Mouse (Mus musculus) midbrain, embryonic 13.5 days (tissue): ENCODE results near the gene Klc2. TPM values are rescaled to one million over a fixed set of nuclear protein-coding genes. Genes with fewer than 3 reads are reported as not detected.
A peak's percentile ranks its signal among the peaks of the same experiment; 100 is the strongest.

ENCODE experiments used
- ATAC-seq: fragments of 200-750 bp; cut with Nextera tagmentation; 2 replicates; pipeline ENCODE4 v1.8.0; 2017; ENCODE audit warnings: mild to moderate bottlenecking, moderate TSS enrichment, moderate library complexity
- H3K27ac ChIP-seq: fragments of 300-500 bp; sonication (generic); 2 replicates; pipeline ENCODE4 v1.5.1; 2015; ENCODE audit warnings: inconsistent platforms, mild to moderate bottlenecking, moderate library complexity
- H3K27me3 ChIP-seq: fragments of 300-500 bp; sonication (generic); 2 replicates; pipeline ENCODE4 v1.6.1; 2015; ENCODE audit warnings: mild to moderate bottlenecking, inconsistent platforms
- H3K36me3 ChIP-seq: fragments of 300-500 bp; sonication (generic); 2 replicates; pipeline ENCODE4 v1.6.1; 2015; ENCODE audit warnings: mild to moderate bottlenecking, inconsistent platforms
- H3K4me1 ChIP-seq: fragments of 300-500 bp; sonication (generic); replicated peaks from 2 replicates; pipeline ENCODE4 v1.6.1; 2015; ENCODE audit warnings: inconsistent platforms
- H3K4me2 ChIP-seq: fragments of 300-500 bp; sonication (generic); replicated peaks from 2 replicates; pipeline ENCODE4 v1.6.1; 2015; ENCODE audit warnings: moderate library complexity, mild to moderate bottlenecking, inconsistent platforms
- H3K4me3 ChIP-seq: fragments of 300-500 bp; sonication (generic); replicated peaks from 2 replicates; pipeline ENCODE4 v1.5.1; 2015; ENCODE audit warnings: mild to moderate bottlenecking, inconsistent platforms
- H3K9ac ChIP-seq: fragments of 300-500 bp; sonication (generic); replicated peaks from 2 replicates; pipeline ENCODE4 v1.6.1; 2015; ENCODE audit warnings: mild to moderate bottlenecking, inconsistent platforms
- H3K9me3 ChIP-seq: fragments of 300-500 bp; sonication (generic); 2 replicates; pipeline ENCODE4 v1.6.1; 2016; ENCODE audit warnings: mild to moderate bottlenecking, inconsistent platforms
- WGBS: fragments of 180-500 bp; shearing (Covaris S2); methylation state at CpG from one replicate; pipeline ENCODE4 v1.1.7; 2015; 5-methylcytosine and 5-hydroxymethylcytosine counted together
- polyA plus RNA-seq: library from polyadenylated mRNA; unstranded; fragments of >200 nt; fragmentation: Nextera tagmentation; extraction: Ambion mirVana; gene quantifications from 2 replicates; pipeline ENCODE4 v1.2.1, GENCODE M21; 2015

The Klc2 gene
- polyA plus RNA-seq, 1 experiment from 2014 or later = 69.0 TPM

DNA sequence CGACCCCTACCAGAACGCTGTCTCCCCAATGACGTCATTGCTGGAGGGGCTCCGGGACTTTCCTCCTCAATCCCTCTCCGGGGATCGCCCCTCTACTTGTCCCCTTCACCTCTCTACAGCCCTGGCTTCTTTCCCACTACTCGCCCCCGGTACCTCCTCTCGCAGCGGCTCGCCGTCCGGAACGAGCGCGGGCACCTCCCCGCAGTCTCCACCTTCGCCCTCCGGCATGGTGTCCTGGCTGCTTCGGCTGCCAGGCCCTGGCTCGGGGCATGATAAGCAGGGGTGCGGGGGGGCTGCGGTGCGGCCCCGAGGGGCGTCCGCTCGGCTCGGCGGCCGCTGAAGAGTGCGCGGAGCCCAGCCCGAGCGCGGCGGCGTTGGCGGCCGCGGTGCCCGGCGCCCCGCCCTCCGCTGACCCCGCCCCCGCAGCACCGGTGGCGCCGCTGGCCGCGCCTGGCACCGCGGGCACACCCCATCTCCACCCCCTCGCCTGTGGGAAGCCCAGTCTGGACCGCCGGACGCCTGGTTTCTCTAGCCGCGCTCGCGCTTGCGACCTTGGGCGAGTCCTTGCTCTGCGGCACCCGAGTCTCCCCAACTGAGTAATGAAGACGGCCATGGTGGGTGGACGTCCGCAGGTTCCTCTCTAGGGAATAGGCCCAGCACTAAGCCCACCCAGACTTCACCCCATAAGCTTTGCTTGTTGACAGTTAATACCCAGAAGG, 33.1 kb downstream of the Klc2 start, which contains the start of gene Tmem151a:
Gene Tmem151a, minus strand, starts transcription at position 387 of the 719 bp plus-strand sequence.
- Histone ChIP-seq H3K27me3 (peaks cover 63% of the 10 kb centered on the region), H3K9me3 (no peaks in the 10 kb centered on the region), H3K9ac (peak within 1 kb of the TSS; percentile 68), H3K4me1 (peaks cover 30% of the 10 kb centered on the region), H3K36me3 (peaks cover 2% of the 10 kb centered on the region; the same call in 1 of the 2 replicates), H3K4me3 (peak within 1 kb of the TSS; percentile 50), H3K27ac (no peak within 1 kb of the TSS), H3K4me2 (peak within 1 kb of the TSS; percentile 76)
- WGBS = 2% methylated on average over 64 of the region's 69 CpGs
- ATAC-seq = no peak

DNA sequence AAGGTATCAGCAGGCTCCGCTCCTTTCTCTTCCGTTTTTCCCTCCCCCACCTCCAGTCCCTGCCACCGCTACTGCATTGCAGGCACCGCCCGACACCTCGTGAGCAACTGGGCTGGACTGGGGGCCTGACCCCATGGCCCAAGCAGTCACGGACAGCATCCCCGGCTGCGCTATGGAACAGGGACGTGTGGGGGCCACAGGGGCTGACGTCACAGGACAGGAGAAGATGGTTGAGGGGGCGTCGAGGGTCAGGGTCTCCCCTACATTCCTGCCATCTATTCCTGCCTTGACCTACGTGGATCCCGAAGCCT, 33.6 kb downstream of the Klc2 start:
- peaks cover 30% of the 10 kb centered on the region for H3K4me1 ChIP-seq
- H3K4me2 ChIP-seq = peak overlapping the region; percentile 76
- no peak overlapping the region for H3K27ac ChIP-seq
- H3K27me3 ChIP-seq = peaks cover 68% of the 10 kb centered on the region
- H3K9me3 ChIP-seq = no peaks in the 10 kb centered on the region
- H3K4me3 ChIP-seq = peak overlapping the region; percentile 50
- no peaks in the 10 kb centered on the region for H3K36me3 ChIP-seq
- WGBS = 6% methylated on average over 15 of the region's 15 CpGs
- peak overlapping the region; percentile 68 for H3K9ac ChIP-seq
- no peak for ATAC-seq

DNA sequence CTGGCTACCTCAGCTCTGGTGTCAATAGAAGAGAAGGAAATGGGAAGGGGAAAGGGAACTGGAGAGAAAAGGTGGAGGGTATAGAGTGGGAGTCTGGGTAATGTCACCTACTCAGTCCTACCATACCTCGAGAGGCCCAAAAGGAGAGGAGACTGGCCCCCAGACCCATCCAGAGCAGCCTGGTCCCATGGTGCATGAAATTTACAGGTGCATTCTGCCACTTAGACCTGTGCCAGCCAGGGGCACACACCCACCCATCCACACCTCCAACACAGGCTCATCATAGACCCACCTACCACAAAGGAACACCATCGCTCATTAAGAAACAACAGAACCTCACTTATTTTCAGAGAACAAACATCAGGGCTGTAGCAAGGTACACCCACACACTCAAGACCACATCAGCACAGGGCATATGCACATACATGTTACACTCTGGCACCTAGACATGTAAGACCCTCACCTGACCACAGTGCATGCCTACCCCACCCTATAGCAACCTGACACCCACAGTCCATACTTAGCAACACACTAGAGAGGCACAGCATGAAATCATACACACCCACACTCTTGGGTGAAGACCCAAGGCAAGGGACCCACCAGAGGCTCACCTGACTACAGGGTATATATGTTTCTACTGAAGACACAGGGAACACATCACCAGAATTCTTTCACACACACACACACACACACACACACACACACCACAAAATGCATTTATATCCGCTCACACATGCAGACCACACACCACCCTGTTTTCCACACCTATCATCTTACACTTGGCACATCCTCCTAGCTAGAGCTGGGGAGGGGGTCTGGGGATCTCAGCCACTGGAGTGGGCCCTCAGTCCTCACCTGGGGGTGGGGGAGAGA, 34.2 kb downstream of the Klc2 start:
- H3K4me2 ChIP-seq = peak overlapping the region; percentile 76
- peaks cover 25% of the 10 kb centered on the region for H3K4me1 ChIP-seq
- peaks cover 72% of the 10 kb centered on the region for H3K27me3 ChIP-seq
- no peak overlapping the region for H3K9ac ChIP-seq
- H3K36me3 ChIP-seq = no peaks in the 10 kb centered on the region
- no peak overlapping the region for H3K27ac ChIP-seq
- H3K9me3 ChIP-seq = no peaks in the 10 kb centered on the region
- 83% methylated on average over 3 of the region's 3 CpGs for WGBS
- no peak for ATAC-seq
- peak overlapping the region; percentile 50 for H3K4me3 ChIP-seq

DNA sequence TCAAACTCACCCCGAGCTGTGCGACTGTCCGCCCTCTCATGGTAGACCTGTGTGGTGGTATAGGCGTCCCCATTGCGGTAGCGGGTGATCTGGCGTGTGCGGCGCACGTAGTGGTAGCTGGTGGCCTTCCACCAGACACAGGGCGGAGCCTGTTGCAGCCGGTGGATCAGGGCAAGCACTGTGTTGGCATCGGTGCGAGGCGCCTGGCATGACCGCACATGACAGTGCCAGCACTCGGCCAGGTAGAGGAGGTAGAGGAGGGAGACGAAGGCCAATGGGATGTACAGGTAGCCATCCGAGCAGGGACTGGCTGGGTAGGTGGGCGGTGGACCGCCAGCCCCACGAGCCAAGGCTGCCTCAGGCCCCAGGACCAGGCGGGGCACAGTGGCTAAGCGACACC, 35.8 kb downstream of the Klc2 start:
- Histone ChIP-seq H3K4me2 (no peak overlapping the region), H3K27ac (no peak overlapping the region), H3K9ac (no peak overlapping the region), H3K36me3 (no peaks in the 10 kb centered on the region), H3K27me3 (peaks cover 72% of the 10 kb centered on the region), H3K9me3 (no peaks in the 10 kb centered on the region), H3K4me3 (no peak overlapping the region), H3K4me1 (peaks cover 17% of the 10 kb centered on the region)
- WGBS = 72% methylated on average over 24 of the region's 24 CpGs
- no peak for ATAC-seq

DNA sequence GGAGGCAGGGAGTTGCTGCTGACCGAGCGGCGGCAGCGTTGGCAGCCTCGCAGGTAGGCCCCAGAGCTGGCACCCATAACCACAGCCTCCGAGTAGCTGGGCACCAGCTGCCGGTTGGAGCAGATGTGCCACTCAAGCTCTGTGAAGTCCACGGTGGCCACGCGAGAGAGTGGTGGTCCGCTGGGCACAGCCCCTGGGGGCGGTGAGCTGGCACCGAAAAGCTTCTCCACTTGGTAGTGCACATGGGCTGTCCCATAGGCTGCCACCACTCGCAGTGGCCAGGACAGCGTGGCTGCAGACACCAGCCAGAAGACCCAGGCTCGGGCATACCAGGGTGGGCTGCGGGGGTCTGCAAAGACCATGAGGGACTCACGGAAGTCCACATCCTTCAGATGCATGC, 36.4 kb downstream of the Klc2 start:
- no peak overlapping the region for H3K9ac ChIP-seq
- H3K4me2 ChIP-seq = no peak overlapping the region
- peaks cover 72% of the 10 kb centered on the region for H3K27me3 ChIP-seq
- no peaks in the 10 kb centered on the region for H3K36me3 ChIP-seq
- WGBS = 70% methylated on average over 18 of the region's 18 CpGs
- no peak overlapping the region for H3K27ac ChIP-seq
- no peaks in the 10 kb centered on the region for H3K9me3 ChIP-seq
- peaks cover 11% of the 10 kb centered on the region for H3K4me1 ChIP-seq
- ATAC-seq = no peak
- no peak overlapping the region for H3K4me3 ChIP-seq

DNA sequence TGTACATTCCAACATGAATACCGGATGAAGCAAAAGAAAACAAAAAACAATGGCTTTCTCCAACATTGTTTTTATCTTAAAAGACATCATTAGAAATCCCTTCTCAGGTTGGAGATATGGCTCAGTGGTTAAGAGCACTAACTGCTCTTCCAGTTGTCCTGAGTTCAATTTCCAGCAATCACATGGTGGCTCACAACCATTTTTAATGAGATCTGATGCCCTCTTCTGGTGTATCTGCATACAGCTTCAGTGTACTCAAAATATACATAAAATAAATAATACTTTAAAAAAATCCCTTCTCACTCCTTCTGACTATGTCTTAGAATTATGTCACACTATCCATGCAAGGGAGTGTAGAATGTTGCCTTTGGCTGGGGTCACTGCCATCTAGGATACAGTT, 39.1 kb downstream of the Klc2 start:
- H3K4me2 ChIP-seq = no peak overlapping the region
- no peaks in the 10 kb centered on the region for H3K4me1 ChIP-seq
- no peak overlapping the region for H3K9ac ChIP-seq
- H3K36me3 ChIP-seq = no peaks in the 10 kb centered on the region
- H3K27ac ChIP-seq = no peak overlapping the region
- 98% methylated on average over 1 of the region's 1 CpGs for WGBS
- H3K4me3 ChIP-seq = no peak overlapping the region
- ATAC-seq = no peak
- H3K9me3 ChIP-seq = no peaks in the 10 kb centered on the region
- peaks cover 61% of the 10 kb centered on the region for H3K27me3 ChIP-seq

DNA sequence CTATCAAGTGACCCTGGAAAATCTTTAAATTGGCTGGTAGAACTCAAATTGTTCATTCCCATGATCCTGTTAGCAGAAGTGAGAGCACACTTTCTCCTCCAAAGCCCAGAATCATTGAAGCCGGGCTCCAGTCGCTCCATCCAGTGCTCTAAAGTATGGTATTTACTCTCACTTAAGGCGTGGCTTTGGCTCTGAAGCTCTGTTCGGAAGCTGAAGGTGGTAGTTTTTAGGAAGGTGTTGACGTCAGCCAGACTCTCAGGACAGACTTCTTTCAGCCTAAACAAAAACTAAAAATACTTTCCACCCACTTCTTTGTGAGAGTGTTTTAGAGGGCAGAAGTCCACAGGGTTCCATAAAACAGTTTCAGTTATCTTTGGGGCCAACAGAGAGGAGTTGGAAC, 44.8 kb downstream of the Klc2 start:
- no peaks in the 10 kb centered on the region for H3K9me3 ChIP-seq
- H3K27me3 ChIP-seq = peaks cover 47% of the 10 kb centered on the region
- H3K4me1 ChIP-seq = peaks cover 28% of the 10 kb centered on the region
- no peak for ATAC-seq
- no peak overlapping the region for H3K27ac ChIP-seq
- WGBS = 51% methylated on average over 5 of the region's 5 CpGs
- H3K9ac ChIP-seq = no peak overlapping the region
- no peak overlapping the region for H3K4me2 ChIP-seq
- no peaks in the 10 kb centered on the region for H3K36me3 ChIP-seq
- no peak overlapping the region for H3K4me3 ChIP-seq

DNA sequence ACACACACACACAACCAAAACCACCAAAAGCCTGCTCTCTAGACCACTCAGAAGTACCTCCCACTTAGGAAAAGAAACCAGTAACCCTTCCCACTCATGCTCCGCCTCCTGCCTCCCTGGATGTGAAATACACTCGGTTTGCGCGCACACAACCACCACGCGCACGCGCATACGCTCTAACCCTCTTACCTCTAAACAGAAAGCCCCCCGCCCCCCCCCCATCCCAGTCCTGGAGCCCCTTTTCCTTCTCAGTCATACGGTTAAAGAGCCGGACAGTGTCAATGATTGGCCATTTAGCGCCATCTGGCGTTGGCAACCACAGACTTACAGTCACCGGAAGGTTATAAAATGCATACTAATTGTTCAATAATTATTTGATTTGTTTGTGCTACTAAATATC, 45.3 kb downstream of the Klc2 start:
- Histone ChIP-seq H3K4me1 (peaks cover 33% of the 10 kb centered on the region), H3K4me3 (peak overlapping the region; percentile 42; the same call in 1 of the 2 replicates), H3K9ac (no peak overlapping the region), H3K27me3 (peaks cover 51% of the 10 kb centered on the region), H3K9me3 (no peaks in the 10 kb centered on the region), H3K27ac (no peak overlapping the region), H3K4me2 (peak overlapping the region; percentile 62), H3K36me3 (no peaks in the 10 kb centered on the region)
- peak; percentile 6; the same call in 1 of the 2 replicates for ATAC-seq
- under 1% methylated on average over 15 of the region's 15 CpGs for WGBS

DNA sequence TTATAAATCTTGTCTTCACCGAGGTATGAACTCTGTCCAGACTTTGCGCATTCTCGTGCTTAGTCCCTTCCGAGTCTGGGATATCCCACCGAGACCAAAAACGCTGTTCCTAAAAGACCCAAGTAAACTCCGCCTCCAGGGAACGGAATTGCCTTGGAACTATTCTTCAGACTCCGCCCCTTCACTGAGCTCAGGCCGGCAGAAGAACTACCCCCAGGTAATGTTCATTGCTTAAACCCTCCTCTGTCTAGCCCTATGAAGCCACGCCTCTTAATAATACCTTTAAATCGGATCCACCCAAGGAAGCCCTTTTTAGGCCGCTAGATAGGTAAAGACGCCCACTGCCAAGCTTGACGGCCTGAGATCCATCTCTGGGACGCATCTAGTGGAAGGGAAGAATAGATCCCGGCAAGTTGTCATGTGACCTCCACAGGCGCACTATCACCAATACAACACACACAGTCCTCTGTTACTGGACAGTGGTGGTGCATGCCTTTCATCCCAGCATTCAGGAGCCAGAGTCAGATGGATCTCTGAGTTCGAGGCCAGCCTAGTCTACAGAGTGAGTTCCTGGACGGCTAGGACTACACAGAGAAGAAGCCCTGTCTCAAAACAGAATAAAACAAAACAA, 45.9 kb downstream of the Klc2 start:
- peaks cover 38% of the 10 kb centered on the region for H3K4me1 ChIP-seq
- peak; percentile 26 for ATAC-seq
- H3K4me3 ChIP-seq = peak overlapping the region; percentile 42
- peaks cover 56% of the 10 kb centered on the region for H3K27me3 ChIP-seq
- H3K27ac ChIP-seq = no peak overlapping the region
- peak overlapping the region; percentile 62 for H3K4me2 ChIP-seq
- H3K9me3 ChIP-seq = no peaks in the 10 kb centered on the region
- peak overlapping the region; percentile 63; the same call in 1 of the 2 replicates for H3K9ac ChIP-seq
- WGBS = 2% methylated on average over 20 of the region's 20 CpGs
- no peaks in the 10 kb centered on the region for H3K36me3 ChIP-seq

DNA sequence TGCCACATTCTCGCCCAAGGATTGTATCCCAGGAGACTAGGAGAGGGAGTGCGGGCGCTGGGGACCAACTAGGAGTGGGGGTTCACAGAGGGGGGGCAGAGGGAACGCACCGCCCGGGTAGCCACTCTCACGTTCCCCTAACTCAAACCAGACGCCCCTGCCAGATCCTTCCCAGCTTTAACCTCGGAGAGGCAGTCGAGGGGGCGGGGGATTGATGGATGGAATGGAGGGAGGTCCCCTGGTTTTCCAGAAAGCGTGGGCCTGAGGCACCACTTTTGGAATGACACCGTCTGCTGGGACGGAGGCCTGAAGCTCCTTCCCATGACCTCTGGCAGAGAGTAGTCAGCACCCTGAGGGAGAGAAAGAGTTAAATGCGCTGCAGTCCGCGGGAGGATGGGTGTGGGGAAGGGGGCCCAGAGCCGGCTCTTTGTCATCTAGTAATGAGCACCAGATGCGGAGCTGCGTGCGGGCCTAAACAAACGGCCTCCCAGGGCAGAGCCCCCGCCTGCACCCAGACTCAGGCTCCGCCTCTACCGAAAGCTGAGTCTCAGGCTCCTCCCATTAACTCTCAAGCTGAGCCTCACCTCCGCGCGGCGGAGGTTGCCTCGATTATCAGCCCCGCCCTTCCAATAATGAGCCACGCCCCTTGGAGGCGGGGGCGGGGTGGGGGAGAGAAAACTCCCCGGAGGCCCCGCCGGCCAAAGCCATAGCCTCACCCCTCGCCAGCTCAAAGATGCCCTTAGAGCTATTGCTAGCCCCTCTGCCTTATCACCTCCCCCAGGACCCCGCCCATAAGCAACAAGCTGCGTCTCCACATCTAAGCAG, 46.6 kb downstream of the Klc2 start:
- H3K27ac ChIP-seq = peak overlapping the region; percentile 52
- H3K9ac ChIP-seq = peak overlapping the region; percentile 63
- under 1% methylated on average over 40 of the region's 40 CpGs for WGBS
- no peaks in the 10 kb centered on the region for H3K9me3 ChIP-seq
- H3K4me1 ChIP-seq = peaks cover 44% of the 10 kb centered on the region
- H3K27me3 ChIP-seq = peaks cover 63% of the 10 kb centered on the region
- peak overlapping the region; percentile 42 for H3K4me3 ChIP-seq
- peak; percentile 82 for ATAC-seq
- H3K36me3 ChIP-seq = no peaks in the 10 kb centered on the region
- peak overlapping the region; percentile 62 for H3K4me2 ChIP-seq

DNA sequence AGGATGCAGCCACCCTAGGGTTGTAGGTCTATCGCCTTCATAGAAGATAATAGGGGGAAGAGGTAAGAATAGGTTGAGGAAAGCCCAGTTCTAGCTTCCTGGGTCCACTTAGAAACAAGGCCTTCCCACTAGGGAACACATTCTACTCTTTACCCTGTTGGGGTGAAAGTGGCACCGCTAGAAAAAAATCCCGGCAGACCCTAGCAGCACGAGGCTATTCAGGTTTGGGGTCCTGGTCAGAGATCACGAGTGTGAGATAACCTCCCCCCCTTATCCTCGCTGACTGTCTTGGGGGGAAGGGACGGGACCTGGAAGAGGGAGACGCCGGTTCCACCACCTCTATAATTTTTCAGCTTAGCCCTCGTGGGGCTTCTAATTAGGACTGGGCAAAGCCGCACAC, 47.3 kb downstream of the Klc2 start:
- H3K9ac ChIP-seq = peak overlapping the region; percentile 63
- no peaks in the 10 kb centered on the region for H3K9me3 ChIP-seq
- H3K27me3 ChIP-seq = peaks cover 70% of the 10 kb centered on the region
- peak overlapping the region; percentile 42 for H3K4me3 ChIP-seq
- H3K4me2 ChIP-seq = peak overlapping the region; percentile 62
- H3K4me1 ChIP-seq = peaks cover 44% of the 10 kb centered on the region
- 10% methylated on average over 11 of the region's 11 CpGs for WGBS
- ATAC-seq = no peak
- H3K27ac ChIP-seq = peak overlapping the region; percentile 52
- H3K36me3 ChIP-seq = no peaks in the 10 kb centered on the region
